Mouse (Mus musculus) stomach, postnatal 0 days (tissue): ENCODE measurements around the gene Clec4d.

ENCODE experiments used
- CTCF ChIP-seq: IDR thresholded peaks from 2 replicates; pipeline ENCODE4 v1.5.1; 2016; ENCODE audit warnings: antibody characterized with exemption, low read depth, mild to moderate bottlenecking, moderate library complexity
- EP300 ChIP-seq: optimal IDR thresholded peaks from 2 replicates; pipeline ENCODE3; 2016; ENCODE audit warnings: antibody characterized with exemption

GRCm38 (mm10) chr6:123288931-123289330 is 27.0 kb downstream of the Clec4d start:
- TF ChIP-seq CTCF = no peak
- no peak for TF ChIP-seq EP300
